Mouse (Mus musculus) stomach, embryonic 16.5 days (tissue): ENCODE measurements around the gene Serpina1f. TPM values are rescaled to one million over a fixed set of nuclear protein-coding genes. Genes with fewer than 3 reads are reported as not detected.

Source experiments
- polyA plus RNA-seq: library from polyadenylated mRNA; unstranded; fragments of >200 nt; fragmentation: Nextera tagmentation; extraction: Ambion mirVana; gene quantifications from 2 replicates; pipeline ENCODE4 v1.2.1, GENCODE M21; 2015

The Serpina1f gene
- polyA plus RNA-seq, 1 experiment from 2014 or later, result not detected

Other genes with a start within 250 kb of the Serpina1f start
- 9.2 and 10.2 TPM in 2 replicates for gene Ifi27l2b, start 238.3 kb downstream of the Serpina1f start, polyA plus RNA-seq
- gene Ppp4r4, start 163.2 kb downstream of the Serpina1f start, polyA plus RNA-seq, result 1.1 and 1.4 TPM in 2 replicates
- 2.0 and 3.3 TPM in 2 replicates for gene Serpina10, start 64.1 kb downstream of the Serpina1f start, polyA plus RNA-seq
- 142 and 172 TPM in 2 replicates for gene Serpina6, start 38.3 kb downstream of the Serpina1f start, polyA plus RNA-seq
- 0.19 and 0.50 TPM in 2 replicates for gene Serpina16, start 19.4 kb downstream of the Serpina1f start, polyA plus RNA-seq
- gene Serpina1d, start 78.1 kb upstream of the Serpina1f start, polyA plus RNA-seq, result 15.5 and 17.5 TPM in 2 replicates
- gene Serpina1b, start 134.8 kb upstream of the Serpina1f start, polyA plus RNA-seq, result 34.2 and 47.5 TPM in 2 replicates
- 29.1 and 33.5 TPM in 2 replicates for gene Serpina1a, start 168.0 kb upstream of the Serpina1f start, polyA plus RNA-seq
- gene Serpina1c, start 209.4 kb upstream of the Serpina1f start, polyA plus RNA-seq, result 16.1 and 22.8 TPM in 2 replicates